Mouse (Mus musculus) left cerebral cortex, adult 9 months (tissue): ENCODE results near the gene Smarce1.
"Not testable (repeated sequence)": the region's sequence is repeated elsewhere in the genome, so short reads cannot be mapped to it uniquely, and the experiment has no call there.

ENCODE experiments used
- DNase-seq, 2 experiments: peaks; one replicate each; pipeline ENCODE4 v3.0.0; 2022; ENCODE audit warnings: low spot score in 2 of 2

Smarce1 gene

DNA sequence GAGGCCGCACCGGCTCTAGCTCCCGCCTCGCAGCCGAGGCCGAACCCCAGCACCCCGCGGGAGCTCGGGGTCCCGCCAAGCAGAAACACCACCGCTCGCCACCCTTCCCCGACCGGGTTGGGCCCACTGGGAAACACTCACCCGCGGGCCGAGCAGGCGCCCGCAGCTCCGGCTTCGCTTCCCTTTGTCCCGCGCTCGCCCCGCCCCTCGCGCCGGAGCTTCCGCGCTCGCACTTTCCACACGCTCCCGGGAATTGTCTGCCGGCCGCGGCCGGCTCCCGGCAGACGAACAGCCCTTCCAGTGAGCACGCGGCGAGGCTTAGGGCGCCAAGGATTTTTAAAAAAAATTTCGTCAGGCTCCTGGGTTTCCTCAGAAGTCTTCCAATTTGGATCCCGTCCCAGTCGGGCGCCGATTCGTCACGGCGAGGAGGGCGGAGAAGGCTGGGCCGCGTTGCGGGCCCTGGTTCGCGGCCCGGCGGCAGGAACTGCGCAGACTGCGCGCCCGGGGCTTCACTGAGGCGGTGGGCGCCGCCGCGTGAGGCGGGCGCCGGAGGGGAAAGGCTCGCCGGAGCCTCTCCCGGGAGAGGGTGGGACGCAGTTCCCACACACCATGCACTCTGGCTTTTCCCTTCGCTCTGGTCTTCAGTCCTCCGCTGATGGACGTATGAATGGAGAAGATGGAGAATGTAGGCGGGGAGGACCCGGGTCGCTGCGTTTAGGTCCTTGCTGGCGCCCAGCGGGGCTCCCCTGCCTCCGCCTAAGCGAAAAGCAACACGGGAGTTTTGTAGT lies at the start of gene Smarce1:
Gene Smarce1 (minus strand): TSS at position 757 of the 788 bp plus-strand sequence.
- DNase-seq = peak in 1 of 2 experiments; percentile 64

DNA sequence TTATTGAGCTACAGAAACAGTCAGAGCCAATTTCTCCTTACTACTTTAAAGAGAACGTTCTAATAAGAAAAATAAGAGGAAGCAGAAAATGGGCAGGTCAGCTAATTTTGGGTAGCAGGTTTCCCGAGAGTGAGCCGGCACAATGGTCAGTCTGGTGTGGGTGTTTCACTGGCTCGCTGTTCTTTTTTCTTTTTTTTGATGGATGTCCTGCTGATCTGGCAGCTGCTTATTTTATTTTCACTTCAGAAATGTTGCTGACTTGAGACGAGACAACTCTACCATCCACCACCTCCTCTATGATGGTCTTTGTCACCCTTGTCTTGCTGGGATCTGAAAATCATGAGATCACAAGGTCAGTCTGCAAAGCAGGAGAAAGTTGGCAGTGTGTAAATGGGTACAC lies 49.2 kb upstream of the Smarce1 start:
- no peak for DNase-seq

DNA sequence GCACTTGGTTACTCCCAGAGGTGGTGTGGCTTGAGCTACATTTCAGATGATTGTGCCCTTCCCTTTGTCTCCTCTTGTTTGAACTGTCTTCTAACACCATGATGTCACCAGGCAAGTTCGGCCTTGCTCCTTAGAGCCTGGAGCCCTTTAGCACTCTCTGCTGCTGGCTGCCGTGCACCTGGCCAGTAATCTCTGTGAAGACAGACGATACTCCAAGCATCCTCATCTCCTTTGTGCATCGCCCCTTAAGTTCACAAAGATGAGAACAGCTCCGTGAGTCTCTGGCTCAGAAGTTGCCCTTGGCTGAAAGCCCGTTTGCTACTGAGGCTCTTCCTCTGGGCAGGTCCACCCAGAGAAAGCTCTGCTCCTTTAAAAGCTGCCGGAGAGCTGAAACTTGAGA lies 46.0 kb upstream of the Smarce1 start:
- no peak for DNase-seq

DNA sequence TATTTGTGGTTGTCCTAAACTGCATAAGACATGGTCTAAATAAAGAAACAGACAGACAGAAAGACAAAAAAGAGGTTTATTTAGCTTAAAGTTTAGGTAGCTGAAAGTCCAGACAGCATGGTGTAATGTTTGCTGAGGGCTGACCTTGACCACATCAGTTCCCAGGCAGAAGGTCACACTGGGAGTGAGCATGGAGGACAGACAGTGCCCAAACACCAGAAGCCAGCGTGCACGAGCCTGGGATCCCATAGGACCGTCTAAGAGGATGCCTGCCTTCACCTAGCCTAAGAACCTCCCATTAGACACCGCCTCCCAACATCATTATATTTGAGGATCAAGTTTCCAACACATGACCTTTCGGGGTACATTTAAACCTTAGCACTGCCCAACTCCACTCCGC lies 44.8 kb upstream of the Smarce1 start:
- no peak for DNase-seq

DNA sequence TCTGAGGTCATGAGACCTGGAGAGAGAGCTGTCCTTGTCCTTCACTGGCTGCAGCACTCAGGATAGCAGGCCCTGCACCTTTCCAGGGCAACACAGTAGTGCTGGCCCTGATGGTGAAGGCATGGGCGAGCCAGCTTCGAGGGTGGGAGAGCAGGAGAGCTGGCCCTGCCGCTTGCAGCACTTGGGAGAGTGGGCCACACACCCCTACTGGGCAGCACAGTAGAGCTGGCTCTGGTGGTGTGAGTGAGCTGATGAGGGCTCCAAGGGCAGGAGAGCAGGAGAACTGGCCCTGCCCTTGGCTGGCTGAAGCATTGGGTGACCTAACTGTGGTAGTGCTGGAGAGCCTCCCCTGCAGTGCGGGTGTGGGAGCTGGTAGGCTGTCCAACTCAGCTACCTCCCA lies 41.9 kb upstream of the Smarce1 start:
- DNase-seq = no peak

DNA sequence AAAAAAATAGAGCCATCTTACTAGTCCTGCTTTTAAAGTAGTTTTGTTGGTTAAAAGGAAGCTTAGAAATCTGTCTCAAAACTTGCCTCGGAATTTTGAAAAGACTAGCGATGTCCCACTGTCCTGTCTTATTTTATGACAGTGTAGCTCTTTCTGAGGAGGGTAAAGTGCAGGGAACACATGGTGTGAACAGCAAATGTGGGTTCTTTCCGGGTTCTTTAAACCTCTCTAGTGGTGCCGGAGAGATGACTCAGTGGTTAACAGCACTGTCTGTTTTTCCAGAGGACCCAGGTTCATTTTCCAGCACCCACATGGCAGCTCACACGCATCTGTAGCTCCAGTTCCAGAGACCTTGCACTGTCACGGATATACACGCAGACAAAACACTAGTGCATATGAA lies 38.4 kb upstream of the Smarce1 start:
- no peak for DNase-seq

DNA sequence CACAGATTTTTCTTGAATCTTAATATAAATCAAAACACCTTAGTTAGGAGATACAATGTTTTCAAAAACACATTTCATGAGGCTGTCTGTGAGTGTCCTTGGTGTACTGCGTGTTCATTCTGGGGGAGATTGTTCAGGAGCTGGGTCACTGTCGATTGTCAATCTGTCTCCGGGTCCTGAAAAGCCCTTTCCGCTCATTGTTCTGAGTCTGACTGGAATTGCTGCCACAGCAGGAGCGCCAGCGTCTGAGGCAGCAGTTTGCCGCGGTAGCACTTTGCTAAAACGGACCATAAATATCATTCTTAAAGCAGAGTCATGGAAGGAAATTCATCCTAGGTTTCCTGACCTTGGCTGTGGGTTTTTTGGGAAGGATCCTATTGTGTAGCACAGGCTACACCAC lies 35.0 kb upstream of the Smarce1 start:
- no peak for DNase-seq

DNA sequence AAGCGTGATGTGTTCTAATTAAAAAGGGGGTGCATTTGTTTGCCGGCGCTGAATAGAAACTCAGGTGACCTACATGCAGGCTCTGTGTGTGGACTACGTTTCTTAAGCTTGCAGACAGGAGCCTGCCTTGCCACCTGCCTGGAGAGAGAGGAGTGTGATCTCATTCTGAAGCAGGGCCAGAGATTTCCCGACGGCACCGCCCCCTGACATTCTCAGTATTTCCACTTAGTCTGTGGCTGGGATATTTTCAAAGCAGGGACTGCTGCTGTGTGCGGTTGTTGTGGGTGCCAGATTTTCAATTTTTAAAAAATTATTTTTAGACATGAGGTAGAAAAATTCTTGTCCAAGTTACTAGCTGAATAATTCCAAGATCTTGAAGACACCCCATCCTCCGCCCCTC lies 34.4 kb upstream of the Smarce1 start:
- peak; percentile 48 to 80 for DNase-seq

DNA sequence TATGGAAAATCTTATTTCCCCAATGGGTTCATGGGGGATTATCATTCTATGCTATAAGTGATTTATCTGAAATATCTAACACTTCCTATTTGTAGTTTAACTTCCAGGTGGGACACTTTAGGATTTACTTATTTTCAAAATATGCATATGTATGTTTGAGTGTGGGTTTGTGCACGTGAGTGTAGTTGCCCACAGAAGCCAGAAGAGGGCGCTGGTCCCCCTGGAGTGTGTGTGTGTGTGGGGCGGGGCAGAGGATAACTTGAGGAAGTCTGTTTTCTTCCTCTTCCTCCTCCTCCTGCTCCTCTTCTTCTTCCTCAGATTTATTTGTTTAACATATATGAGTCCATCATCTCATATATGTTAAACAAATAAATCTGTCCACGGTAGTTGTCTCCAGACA lies 25.4 kb upstream of the Smarce1 start:
- DNase-seq = no peak

DNA sequence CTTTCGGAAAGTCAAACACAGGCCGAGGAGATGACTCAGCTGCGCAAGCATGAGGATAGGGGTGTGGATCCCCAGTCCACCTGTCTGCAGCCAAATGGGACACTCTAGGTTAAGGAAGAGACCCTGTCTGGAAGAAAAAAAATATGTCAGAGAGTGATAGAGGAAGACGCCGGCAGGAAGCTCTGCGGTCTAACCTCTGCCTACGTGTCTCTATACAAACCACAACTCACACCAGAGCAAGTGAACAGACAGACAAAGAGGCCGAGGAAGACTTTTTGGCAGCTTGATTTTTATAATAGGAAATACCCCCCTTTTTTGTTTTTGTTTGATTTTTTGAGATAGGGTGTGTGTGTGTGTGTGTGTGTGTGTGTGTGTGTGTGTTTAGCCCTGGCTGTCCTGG lies 24.5 kb upstream of the Smarce1 start:
- no peak for DNase-seq

DNA sequence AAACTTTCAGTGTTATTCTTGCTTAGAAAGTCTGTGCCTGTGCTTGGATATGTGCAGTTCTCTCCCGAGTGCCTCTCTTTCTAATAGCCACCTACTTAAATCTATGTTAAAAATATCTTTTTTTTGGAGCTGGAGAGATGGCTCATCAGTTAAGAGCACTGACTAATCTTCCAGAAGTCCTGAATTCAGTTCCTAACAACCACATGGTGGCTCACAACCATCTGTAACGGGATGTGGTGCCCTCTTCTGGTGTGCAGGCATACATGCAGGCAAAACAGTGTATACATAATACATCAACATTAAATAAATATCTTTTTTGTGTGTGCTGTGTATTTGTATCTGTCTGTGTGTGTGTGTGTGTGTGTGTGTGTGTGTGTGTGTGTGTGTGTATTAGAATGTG lies 23.1 kb upstream of the Smarce1 start:
- no peak for DNase-seq

DNA sequence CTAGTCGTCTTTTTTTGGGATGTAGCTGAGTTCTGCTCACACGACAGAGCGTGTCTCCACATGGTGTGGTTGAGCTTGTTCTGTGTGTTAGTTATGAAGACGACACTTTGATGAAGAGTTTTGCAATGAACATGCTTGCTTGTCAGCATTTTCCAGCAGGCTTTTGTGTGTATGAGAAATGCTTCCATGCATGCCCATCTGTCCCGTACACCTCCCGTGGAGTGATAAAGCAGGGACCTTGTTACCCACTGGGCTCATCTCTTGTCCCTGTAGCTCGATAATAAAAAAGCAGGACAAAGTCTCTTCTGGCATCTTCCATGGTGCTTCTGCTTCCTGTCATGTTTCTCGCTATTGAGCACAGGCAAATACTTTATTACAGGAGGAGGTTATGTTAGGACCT lies 21.9 kb upstream of the Smarce1 start:
- no peak for DNase-seq

DNA sequence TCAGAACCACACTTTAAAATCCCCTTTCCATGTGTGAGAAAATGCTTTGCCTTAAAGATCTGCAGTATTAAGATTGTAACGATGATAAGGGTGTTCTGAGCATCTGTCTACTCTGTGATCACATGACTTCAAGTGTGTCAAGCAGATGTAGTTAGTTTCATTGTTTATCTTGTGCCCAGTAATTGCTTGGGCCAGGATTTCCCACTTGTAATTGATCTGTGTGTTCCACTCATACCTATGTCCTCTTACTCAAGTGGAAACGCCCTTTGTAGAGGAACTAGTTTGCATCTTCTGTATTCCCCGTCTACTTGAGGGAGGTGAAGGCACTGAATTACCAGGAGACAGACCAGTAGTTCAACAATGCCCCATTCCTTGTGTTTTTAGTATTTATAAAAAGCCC lies 19.8 kb upstream of the Smarce1 start:
- DNase-seq = no peak

DNA sequence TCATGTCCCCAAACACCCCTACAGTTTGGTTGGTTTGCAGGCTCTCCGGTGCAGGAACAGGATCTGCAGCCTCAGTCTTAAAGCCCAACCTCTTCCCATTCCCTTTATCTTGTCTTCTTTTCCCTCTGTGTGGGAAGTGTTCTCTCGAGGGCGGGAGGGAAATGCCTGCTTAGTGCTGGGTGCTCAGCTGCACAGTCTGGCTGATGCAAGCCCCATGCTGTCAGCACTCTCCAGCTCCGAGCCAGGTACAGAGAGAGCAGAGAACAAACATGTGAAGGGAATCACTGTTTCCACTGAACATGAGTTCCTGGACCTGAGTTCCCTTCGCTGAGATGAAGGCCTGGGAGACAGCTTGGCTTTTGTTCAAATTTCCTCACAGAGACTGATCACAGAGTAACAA lies 19.4 kb upstream of the Smarce1 start:
- peak; percentile 31 to 54 for DNase-seq

DNA sequence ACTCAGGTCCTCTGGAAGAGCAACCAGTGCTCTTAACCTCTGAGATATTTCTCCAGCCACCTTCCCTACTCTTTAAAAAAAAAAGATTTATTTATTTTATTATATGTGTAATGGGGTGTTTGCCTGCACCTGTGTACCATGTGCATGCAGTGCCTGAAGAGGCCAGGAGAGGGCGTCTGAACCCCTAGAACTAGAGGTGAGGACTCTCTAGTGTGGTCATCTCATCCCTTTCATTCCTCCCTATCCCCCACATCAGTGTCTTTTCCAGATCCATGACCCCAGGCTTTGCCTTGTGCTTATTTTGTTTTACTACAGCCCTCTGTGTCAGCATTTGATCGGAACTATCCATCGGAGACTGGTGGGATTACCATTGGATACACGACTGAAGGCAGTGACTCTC lies 18.3 kb upstream of the Smarce1 start:
- DNase-seq = no peak

DNA sequence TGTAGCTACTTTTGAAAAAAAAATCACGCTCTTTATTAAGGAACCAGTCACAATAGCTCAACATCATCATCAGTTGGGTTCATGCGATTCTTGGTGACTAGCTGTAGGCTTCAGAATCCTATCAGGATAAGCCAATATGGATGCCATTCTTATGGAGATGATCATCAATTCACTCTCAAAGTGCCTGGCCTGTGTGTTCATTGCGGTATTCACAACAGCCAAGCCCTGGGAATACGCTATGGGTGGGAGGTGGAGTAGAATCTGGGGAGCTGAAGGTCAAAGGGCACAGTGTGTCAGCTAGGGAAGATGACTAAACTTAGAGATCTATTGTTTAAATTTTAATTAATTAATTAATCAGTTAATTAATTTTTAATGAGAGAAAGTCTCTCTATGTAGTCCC lies 17.1 kb upstream of the Smarce1 start:
- no peak for DNase-seq

DNA sequence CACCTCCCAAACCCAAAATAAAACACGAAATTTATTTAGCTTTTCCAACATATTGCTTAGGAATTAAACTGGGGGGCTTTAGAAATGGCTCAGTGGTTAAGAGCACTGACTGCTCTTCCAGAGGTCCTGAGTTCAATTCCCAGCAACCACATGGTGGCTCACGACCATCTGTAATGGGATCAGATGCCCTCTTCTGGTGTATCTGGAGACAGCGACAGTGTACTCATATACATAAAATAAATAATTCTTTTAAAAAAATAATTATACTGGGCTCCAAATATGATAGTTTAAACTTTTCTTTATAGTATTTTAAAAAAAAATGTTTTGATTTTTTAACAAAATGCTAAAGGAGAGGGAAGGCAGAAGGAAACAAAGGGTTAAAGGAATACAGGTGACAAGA lies 13.7 kb upstream of the Smarce1 start:
- not testable (repeated sequence) for DNase-seq

DNA sequence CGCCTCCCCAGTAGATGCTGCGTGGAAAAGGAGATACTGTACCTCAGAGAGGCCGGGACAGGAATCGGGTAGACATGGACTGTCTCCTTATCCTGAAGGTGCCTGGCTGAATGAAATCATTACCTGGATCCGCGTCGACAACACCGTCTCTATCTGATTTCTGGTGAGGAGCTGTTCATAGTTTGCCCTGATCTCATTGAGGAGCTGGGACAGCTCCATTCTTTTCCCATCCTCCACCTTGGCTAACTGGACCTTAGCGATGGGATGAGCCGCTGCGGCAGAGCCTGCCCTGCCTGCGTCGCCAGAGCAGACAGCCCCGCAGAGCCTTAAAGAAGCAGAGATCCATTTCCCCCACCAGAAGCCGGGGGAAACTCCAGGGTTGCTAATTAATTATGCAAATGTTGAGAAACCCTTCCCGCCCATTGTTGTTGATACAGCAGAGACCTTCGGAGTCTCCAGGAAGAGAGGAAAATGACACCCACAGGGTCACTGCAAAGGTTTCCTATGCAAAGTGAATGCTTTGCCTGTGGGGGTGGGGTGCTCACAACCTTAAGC lies 13.1 kb upstream of the Smarce1 start, which contains the start of gene Krt222:
Gene Krt222 (minus strand): TSS at position 266 of the 555 bp plus-strand sequence.
- peak in 1 of 2 experiments; percentile 56 for DNase-seq

DNA sequence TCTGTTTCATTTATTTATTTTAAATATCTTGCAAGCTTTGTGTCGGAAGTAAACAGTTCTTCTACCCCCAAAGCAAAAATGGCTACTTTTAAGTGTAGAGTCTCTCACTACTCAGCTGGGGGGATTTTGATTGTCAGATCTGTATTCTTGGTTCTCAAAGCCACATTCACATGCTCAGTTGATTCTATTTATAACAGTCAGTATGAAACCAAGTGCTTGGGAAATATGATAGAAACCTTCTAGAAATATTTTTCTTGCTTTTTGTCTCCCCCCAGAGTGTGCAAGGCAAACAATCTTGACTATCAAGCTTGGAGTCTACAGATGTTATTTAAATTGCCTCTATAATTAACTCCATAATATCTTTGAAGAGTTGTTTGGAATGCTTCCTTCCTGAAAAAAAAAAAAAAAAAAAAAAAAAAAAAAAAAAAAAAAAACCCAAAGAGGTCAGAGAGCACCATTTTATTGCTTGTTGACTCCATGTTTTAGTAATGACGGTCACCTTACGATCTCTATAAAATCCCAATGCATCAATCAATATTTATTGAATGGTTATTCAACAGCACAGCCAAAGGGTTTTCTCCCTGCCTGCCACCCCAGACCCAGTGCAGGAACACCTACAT lies 12.5 kb upstream of the Smarce1 start:
- no peak for DNase-seq

DNA sequence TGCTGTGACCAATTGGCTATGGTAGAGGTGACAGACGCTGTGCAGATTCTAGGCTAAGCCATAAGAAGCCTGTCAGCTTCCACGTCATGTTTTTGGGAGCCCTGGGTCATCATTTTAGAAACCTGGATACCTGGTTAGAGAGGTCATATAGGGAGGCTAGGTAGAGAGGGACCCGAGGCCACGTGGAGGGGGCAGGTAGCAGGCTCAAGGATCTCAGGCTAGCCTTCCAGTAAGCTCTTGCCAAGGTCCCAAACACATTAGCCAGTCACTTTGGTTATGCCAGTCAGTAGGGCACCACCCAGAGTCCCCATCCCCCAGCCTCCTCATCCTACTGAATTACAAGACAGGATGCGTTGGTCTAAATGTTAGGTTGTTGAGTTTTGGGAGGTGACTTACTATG lies 11.2 kb upstream of the Smarce1 start:
- DNase-seq = no peak

DNA sequence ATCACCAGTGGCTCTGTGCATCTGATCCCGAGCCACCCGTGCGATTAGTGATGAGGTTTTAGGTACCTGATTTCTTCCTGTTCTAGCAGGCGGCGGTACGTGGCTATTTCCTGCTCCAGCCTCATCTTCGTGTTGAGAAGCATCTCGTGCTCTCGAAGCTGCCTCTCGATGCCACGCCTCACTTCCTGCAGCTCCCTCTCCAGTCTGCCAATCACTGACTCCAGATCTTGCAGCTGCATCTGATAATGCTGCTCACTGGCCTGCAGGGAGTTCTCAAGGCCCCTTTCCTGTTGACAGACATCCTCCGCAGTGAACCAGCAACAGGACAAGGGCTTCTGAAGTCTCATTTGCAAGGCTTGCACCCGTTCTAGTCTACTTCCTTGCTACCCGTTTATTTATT lies 7.7 kb upstream of the Smarce1 start:
- no peak for DNase-seq

DNA sequence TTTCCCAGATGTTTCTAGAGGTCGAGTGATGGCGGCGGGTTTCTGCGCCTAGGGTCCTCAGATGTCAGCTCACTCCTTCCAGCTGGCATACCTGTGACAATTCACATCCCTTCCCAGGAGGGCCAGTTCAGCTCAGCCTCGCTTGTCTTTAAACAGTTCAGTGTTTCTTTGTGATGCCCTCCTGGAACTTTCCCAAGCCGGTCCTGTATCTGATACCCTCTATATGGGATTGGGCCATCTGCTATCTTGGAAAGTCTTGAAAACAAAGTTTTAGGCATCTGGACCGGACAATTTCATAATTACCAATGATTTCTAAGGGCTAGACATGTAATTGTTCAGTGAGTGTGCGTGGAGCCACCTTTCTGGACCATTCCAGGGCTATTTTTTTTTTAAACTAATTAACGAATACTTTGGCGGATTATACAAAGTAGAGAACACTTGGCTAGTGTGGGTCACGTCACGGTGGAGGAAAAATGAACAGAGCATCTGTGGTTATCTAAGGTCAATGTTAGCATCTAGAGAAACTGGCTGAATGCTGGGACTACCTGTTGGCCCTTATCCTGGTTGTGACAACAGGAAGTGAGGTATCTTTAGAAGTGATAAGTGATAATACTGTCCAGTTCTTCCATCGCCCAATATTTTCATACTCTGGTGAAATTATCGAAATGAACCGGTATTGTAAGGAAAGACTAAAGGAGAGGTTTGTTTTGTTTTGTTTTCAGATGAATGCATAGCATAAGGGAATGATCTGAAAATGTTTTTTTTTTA lies 416 bp upstream of the Smarce1 start:
- no peak for DNase-seq
